ENCODE assay signal across 22 mouse cellular contexts in genomic region chr1:143555533-143555932, GRCm38 (mm10).
DNase-seq lines count a peak whose midpoint lies in the region; TF ChIP-seq lines count a peak whose summit lies in the region.
"Had no signal": no experiment of that assay in that cellular context is flagged by ENCODE, and none has a peak within 500 bp of the region (broad histone marks: within the 10 kb centered on the region; RNA-seq: fewer than 3 reads in every experiment).

No protein-coding gene starts in this region.

- no peak for TF ChIP-seq POLR2A in kidney, adult 2 months (IDR thresholded peaks at IDR 0.05; ENCODE audit: low read depth, low read length)

- no peak overlapping the region for H3K27ac ChIP-seq in kidney, adult 2 months (ENCODE audit: insufficient read depth, low read depth, low read length)
- H3K27ac ChIP-seq: embryonic facial prominence, embryonic 13.5 days; embryonic facial prominence, embryonic 15.5 days; forebrain, embryonic 10.5 days; forebrain, embryonic 12.5 days had no signal

- H3K4me3 ChIP-seq in kidney, adult 2 months (ENCODE audit: insufficient read depth, low read depth, low read length): no peak overlapping the region
- H3K4me3 ChIP-seq: embryonic facial prominence, embryonic 13.5 days; embryonic facial prominence, embryonic 15.5 days; erythroblast, embryonic 14.5 days; forebrain, embryonic 10.5 days; forebrain, embryonic 12.5 days had no signal

- 17% methylated on average over 1 of the region's 1 CpGs for WGBS in kidney, adult 2 months

- no peaks in the 10 kb centered on the region for H3K27me3 ChIP-seq in kidney, adult 2 months (replicated peaks; ENCODE audit: control insufficient read depth, insufficient read depth, low read length)
- H3K27me3 ChIP-seq: embryonic facial prominence, embryonic 13.5 days; embryonic facial prominence, embryonic 15.5 days; forebrain, embryonic 12.5 days had no signal

- H3K36me3 ChIP-seq in kidney, adult 2 months (ENCODE audit: control insufficient read depth, insufficient read depth, low read length): no peaks in the 10 kb centered on the region
- H3K36me3 ChIP-seq: embryonic facial prominence, embryonic 13.5 days; embryonic facial prominence, embryonic 15.5 days; forebrain, embryonic 10.5 days; forebrain, embryonic 12.5 days; G1E had no signal

- DNase-seq in ES-CJ7 (ENCODE audit: low read depth, low spot score): peak; percentile 96
- DNase-seq in R1 (ENCODE audit: low read depth, low spot score): peak; percentile 94
- peak; percentile 93 for DNase-seq in ZHBTc4 (ENCODE audit: low read depth, low spot score)
- no peak for DNase-seq in cerebellum, adult 11-12 months
- DNase-seq in kidney, adult 2 months: no peak
- no peak for DNase-seq in natural killer cell, adult 2 months (ENCODE audit: low spot score in 2 of 2)
- DNase-seq in lung, postnatal 36 days: no peak
- DNase-seq: adrenal gland, adult 2 months; adrenal gland, postnatal 10 days; adrenal gland, postnatal 25 days; cerebellum, adult 18-20 months; cerebellum, adult 8-10 months; cerebellum, adult 9-11 months; cerebellum, postnatal 14 days; cerebellum, postnatal 36 days; embryo, embryonic 11 days had no signal

- TF ChIP-seq CTCF in kidney, adult 2 months (conservative IDR thresholded peaks at IDR 0.05; ENCODE audit: insufficient read depth, insufficient read length, low read depth, low read length): no peak

- H3K4me1 ChIP-seq in kidney, adult 2 months (ENCODE audit: control insufficient read depth, insufficient read depth, low read length): no peaks in the 10 kb centered on the region
- H3K4me1 ChIP-seq: embryonic facial prominence, embryonic 13.5 days; embryonic facial prominence, embryonic 15.5 days; forebrain, embryonic 10.5 days; forebrain, embryonic 12.5 days had no signal

Comparison
In these comparisons a context has a peak if more than half of its experiments do, and no peak if none do; other contexts are left out.
1. DNase-seq: peak in ES-CJ7 (single experiment), R1 (single experiment) and ZHBTc4 (single experiment); none in cerebellum, adult 11-12 months (single experiment), kidney, adult 2 months (single experiment), natural killer cell, adult 2 months (0 of 2) and lung, postnatal 36 days (single experiment).